Mouse (Mus musculus): ENCODE results near the gene Lrrc8c. TPM values are rescaled to one million over a fixed set of nuclear protein-coding genes. Genes with fewer than 3 reads are reported as not detected.

Gene Lrrc8c
- polyA plus RNA-seq, 1 experiment from 2014 or later: 7.5 TPM

- no peak for ATAC-seq
- no peaks in the 10 kb centered on the region for H3K27me3 ChIP-seq
- DNase-seq (ENCODE audit: low read depth, low spot score): no peak
- POLR2A ChIA-PET: no interaction called here
- CTCF ChIA-PET: interaction anchor here (0.6 to 1.2 kb wide), 2 partner anchors 10 to 11 kb away, joined by 3 read pairs; no protein-coding TSS in a partner anchor
- in situ Hi-C loops (cut with MboI; ENCODE audit: low pct_unique_long_range_greater_than_20kb): no loop called here
- no peak for TF ChIP-seq CTCF (IDR thresholded peaks at IDR 0.05)
Observed at GRCm38 (mm10) chr5:105588683-105589082, 69.5 kb downstream of the Lrrc8c start.

GRCm38 (mm10) chr5:105589119-105589518 is 69.9 kb downstream of the Lrrc8c start:
- H3K27me3 ChIP-seq: no peaks in the 10 kb centered on the region
- no peak for TF ChIP-seq CTCF (IDR thresholded peaks at IDR 0.05)
- CTCF ChIA-PET: interaction anchor here (1.2 kb wide), 1 partner anchor 12 kb away, joined by 3 read pairs; no protein-coding TSS in a partner anchor
- in situ Hi-C loops (cut with MboI; ENCODE audit: low pct_unique_long_range_greater_than_20kb): no loop called here
- DNase-seq (ENCODE audit: low read depth, low spot score) (no peak), ATAC-seq (no peak)
- POLR2A ChIA-PET: no interaction called here

GRCm38 (mm10) chr5:105592396-105592795 is 73.2 kb downstream of the Lrrc8c start:
- in situ Hi-C loops (cut with MboI; ENCODE audit: low pct_unique_long_range_greater_than_20kb): no loop called here
- ChIA-PET POLR2A (interaction anchor here (0.5 to 0.6 kb wide), 2 partner anchors 50 to 74 kb away, joined by 3 to 4 read pairs; no protein-coding TSS in a partner anchor), CTCF (interaction anchor here (1.4 to 1.5 kb wide), 2 partner anchors 11 to 12 kb away, joined by 3 to 4 read pairs; no protein-coding TSS in a partner anchor)
- TF ChIP-seq CTCF (IDR thresholded peaks at IDR 0.05): no peak
- no peaks in the 10 kb centered on the region for H3K27me3 ChIP-seq
- DNase-seq (ENCODE audit: low read depth, low spot score) (no peak), ATAC-seq (no peak)

- DNase-seq (ENCODE audit: low read depth, low spot score) (no peak), ATAC-seq (no peak)
- no peak for TF ChIP-seq CTCF (IDR thresholded peaks at IDR 0.05)
- ChIA-PET CTCF (interaction anchor here (1.4 to 1.5 kb wide), 2 partner anchors 10 to 13 kb away, joined by 3 to 4 read pairs; no protein-coding TSS in a partner anchor), POLR2A (no interaction called here)
- in situ Hi-C loops (cut with MboI; ENCODE audit: low pct_unique_long_range_greater_than_20kb): no loop called here
- H3K27me3 ChIP-seq: no peaks in the 10 kb centered on the region
Observed at GRCm38 (mm10) chr5:105593630-105594029, 74.4 kb downstream of the Lrrc8c start.

- no peak for DNase-seq (ENCODE audit: low read depth, low spot score)
- TF ChIP-seq CTCF (IDR thresholded peaks at IDR 0.05): no peak
- no peak for ATAC-seq
- in situ Hi-C loops (cut with MboI; ENCODE audit: low pct_unique_long_range_greater_than_20kb): no loop called here
- ChIA-PET POLR2A (no interaction called here), CTCF (no interaction called here)
- no peaks in the 10 kb centered on the region for H3K27me3 ChIP-seq
Observed at GRCm38 (mm10) chr5:105598866-105599265, 79.7 kb downstream of the Lrrc8c start.

GRCm38 (mm10) chr5:105599315-105599714 is 80.1 kb downstream of the Lrrc8c start:
- no peak for ATAC-seq
- in situ Hi-C loops (cut with MboI; ENCODE audit: low pct_unique_long_range_greater_than_20kb): no loop called here

GRCm38 (mm10) chr5:105600998-105601397 is 81.8 kb downstream of the Lrrc8c start:
- no peaks in the 10 kb centered on the region for H3K27me3 ChIP-seq
- CTCF ChIA-PET: interaction anchor here (1.1 kb wide), 1 partner anchor 82 kb away, joined by 3 read pairs; the partner anchor contains the start of gene Lrrc8c
- no peak for TF ChIP-seq CTCF (IDR thresholded peaks at IDR 0.05)
- DNase-seq (ENCODE audit: low read depth, low spot score): no peak
- no peak for ATAC-seq
- POLR2A ChIA-PET: no interaction called here
- in situ Hi-C loops (cut with MboI; ENCODE audit: low pct_unique_long_range_greater_than_20kb): no loop called here

More at GRCm38 (mm10) chr5:105599315-105599714, 80.1 kb downstream of the Lrrc8c start:
- no peak for DNase-seq (ENCODE audit: low read depth, low spot score)
- ChIA-PET CTCF (no interaction called here), POLR2A (no interaction called here)
- no peaks in the 10 kb centered on the region for H3K27me3 ChIP-seq
- TF ChIP-seq CTCF (IDR thresholded peaks at IDR 0.05): no peak

GRCm38 (mm10) chr5:105602585-105602984 is 83.4 kb downstream of the Lrrc8c start:
- no peak for TF ChIP-seq CTCF (IDR thresholded peaks at IDR 0.05)
- ChIA-PET POLR2A (no interaction called here), CTCF (no interaction called here)
- DNase-seq (ENCODE audit: low read depth, low spot score) (no peak), ATAC-seq (no peak)
- H3K27me3 ChIP-seq: no peaks in the 10 kb centered on the region
- in situ Hi-C loops (cut with MboI; ENCODE audit: low pct_unique_long_range_greater_than_20kb): no loop called here

- POLR2A ChIA-PET: interaction anchor here (0.6 kb wide), 1 partner anchor 13 kb away, joined by 6 read pairs; no protein-coding TSS in a partner anchor
- DNase-seq (ENCODE audit: low read depth, low spot score) (no peak), ATAC-seq (no peak)
- in situ Hi-C loops (cut with MboI; ENCODE audit: low pct_unique_long_range_greater_than_20kb): no loop called here
- no peak for TF ChIP-seq CTCF (IDR thresholded peaks at IDR 0.05)
- no peaks in the 10 kb centered on the region for H3K27me3 ChIP-seq
- CTCF ChIA-PET: interaction anchor here (0.7 to 2.1 kb wide), 3 partner anchors 11 to 20 kb away, joined by 3 to 7 read pairs (median 3); no protein-coding TSS in a partner anchor
Observed at GRCm38 (mm10) chr5:105605736-105606135, 86.5 kb downstream of the Lrrc8c start.

GRCm38 (mm10) chr5:105609683-105610082 is 90.5 kb downstream of the Lrrc8c start:
- ATAC-seq: no peak
- POLR2A ChIA-PET: no interaction called here
- CTCF ChIA-PET: interaction anchor here (1.9 kb wide), 1 partner anchor 10 kb away, joined by 6 read pairs; no protein-coding TSS in a partner anchor
- no peaks in the 10 kb centered on the region for H3K27me3 ChIP-seq
- TF ChIP-seq CTCF (IDR thresholded peaks at IDR 0.05): no peak
- in situ Hi-C loops (cut with MboI; ENCODE audit: low pct_unique_long_range_greater_than_20kb): no loop called here
- no peak for DNase-seq (ENCODE audit: low read depth, low spot score)

- DNase-seq (ENCODE audit: low read depth, low spot score) (no peak), ATAC-seq (no peak)
- TF ChIP-seq CTCF (IDR thresholded peaks at IDR 0.05): no peak
- CTCF ChIA-PET: no interaction called here
- POLR2A ChIA-PET: no interaction called here
- in situ Hi-C loops (cut with MboI; ENCODE audit: low pct_unique_long_range_greater_than_20kb): no loop called here
- H3K27me3 ChIP-seq: no peaks in the 10 kb centered on the region
Observed at GRCm38 (mm10) chr5:105613002-105613401, 93.8 kb downstream of the Lrrc8c start.

GRCm38 (mm10) chr5:105614000-105614399 is 94.8 kb downstream of the Lrrc8c start:
- DNase-seq (ENCODE audit: low read depth, low spot score) (no peak), ATAC-seq (no peak)
- in situ Hi-C loops (cut with MboI; ENCODE audit: low pct_unique_long_range_greater_than_20kb): no loop called here
- H3K27me3 ChIP-seq: no peaks in the 10 kb centered on the region
- ChIA-PET POLR2A (no interaction called here), CTCF (no interaction called here)
- TF ChIP-seq CTCF (IDR thresholded peaks at IDR 0.05): no peak

Data from Patski (cell line).